Mouse (Mus musculus): Measurements from ENCODE around the gene Hyou1. TPM values are rescaled to one million over a fixed set of nuclear protein-coding genes. Genes with fewer than 3 reads are reported as not detected.
"Not testable (repeated sequence)": the region's sequence is repeated elsewhere in the genome, so short reads cannot be mapped to it uniquely, and the experiment has no call there.

Gene Hyou1
- 30.8 and 31.6 TPM in 2 replicates for polyA plus RNA-seq (2015; fragmentation: Nextera tagmentation; extraction: Ambion mirVana)

DNA sequence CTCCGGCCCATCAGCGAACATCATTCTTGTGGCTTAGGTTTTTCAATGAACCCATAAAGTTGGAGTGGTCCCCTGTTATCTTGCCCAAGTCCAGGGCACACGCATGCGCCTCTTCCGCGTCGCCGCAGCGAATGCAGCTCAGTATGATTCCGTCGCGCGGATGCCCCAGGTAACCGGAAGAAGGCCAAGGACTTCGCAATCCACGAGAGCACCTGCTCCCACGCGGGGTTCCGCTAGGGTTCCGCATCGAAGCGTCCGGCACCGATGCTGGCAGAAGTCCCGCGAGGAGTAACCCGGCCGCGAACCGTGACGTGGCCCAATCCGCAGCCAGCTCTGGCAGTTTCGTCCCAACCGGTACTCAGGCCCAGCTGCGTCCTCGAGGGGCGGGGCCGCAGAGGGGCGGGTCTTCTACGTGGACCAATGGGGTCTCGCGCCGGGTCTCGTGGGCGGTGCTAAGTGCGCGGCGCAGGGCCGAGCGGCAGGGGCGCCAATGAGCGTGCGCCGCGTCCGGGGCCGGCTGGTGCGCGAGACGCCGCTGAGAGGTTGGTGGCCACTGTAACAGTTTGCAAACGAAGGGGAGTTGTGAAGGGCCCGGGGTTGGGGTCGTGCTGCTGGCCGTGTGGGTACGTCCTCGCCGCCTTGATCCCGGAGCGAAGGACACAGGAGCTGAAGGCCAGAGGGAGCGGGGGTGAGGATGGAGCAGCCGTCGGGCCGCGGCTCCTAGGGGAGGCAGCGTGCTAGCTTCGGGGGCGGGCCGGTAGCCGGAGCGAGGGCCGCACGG, at the start of gene Hyou1:
Gene Hyou1, plus strand, starts transcription at position 437 of the 781 bp plus-strand sequence.
- WGBS = under 1% methylated on average over 82 of the region's 83 CpGs

DNA sequence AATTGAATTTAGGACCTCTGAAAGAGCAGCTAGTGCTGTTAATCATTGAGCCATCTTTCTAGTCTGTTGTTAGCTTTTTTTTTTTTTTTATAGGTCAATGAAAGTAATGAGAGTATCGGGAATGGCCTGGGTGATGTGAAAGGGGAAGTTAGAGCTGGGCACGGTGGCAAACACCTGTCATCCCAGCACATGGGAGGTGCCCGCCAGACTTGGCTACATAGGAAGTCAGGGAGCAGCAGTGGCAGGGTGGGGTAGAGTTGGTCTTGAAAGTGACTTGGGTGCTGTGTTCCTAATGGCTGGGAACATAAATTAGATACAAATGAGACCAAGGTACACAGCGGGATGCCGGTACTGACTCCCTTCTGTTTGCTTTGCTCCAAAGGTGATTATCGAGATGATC, 48.6 kb upstream of the Hyou1 start:
- Histone ChIP-seq H3K27ac (no peak overlapping the region), H3K9ac (no peak overlapping the region), H3K27me3 (no peaks in the 10 kb centered on the region), H3K9me3 (0 out of 2 replicates have a peak, but pooled peaks cover 8% of the 10 kb centered on the region), H3K4me1 (peaks cover 11% of the 10 kb centered on the region), H3K4me3 (no peak overlapping the region), H3K36me3 (peaks cover 58% of the 10 kb centered on the region), H3K4me2 (no peak overlapping the region)
- ATAC-seq (ENCODE audit: insufficient number of reproducible peaks, insufficient read depth, low FRiP score, low TSS enrichment, low read depth) = no peak
- 95% methylated on average over 6 of the region's 6 CpGs for WGBS

More for the DNA sequence above, at the start of gene Hyou1:
- Histone ChIP-seq H3K9me3 (no peaks in the 10 kb centered on the region), H3K36me3 (peaks cover 37% of the 10 kb centered on the region), H3K27ac (peak within 1 kb of the TSS; percentile 87), H3K27me3 (no peaks in the 10 kb centered on the region), H3K4me3 (peak within 1 kb of the TSS; percentile 89), H3K9ac (peak within 1 kb of the TSS; percentile 95), H3K4me2 (peak within 1 kb of the TSS; percentile 86), H3K4me1 (peaks cover 17% of the 10 kb centered on the region)
- peak; percentile 97 for ATAC-seq (ENCODE audit: insufficient number of reproducible peaks, insufficient read depth, low FRiP score, low TSS enrichment, low read depth)

DNA sequence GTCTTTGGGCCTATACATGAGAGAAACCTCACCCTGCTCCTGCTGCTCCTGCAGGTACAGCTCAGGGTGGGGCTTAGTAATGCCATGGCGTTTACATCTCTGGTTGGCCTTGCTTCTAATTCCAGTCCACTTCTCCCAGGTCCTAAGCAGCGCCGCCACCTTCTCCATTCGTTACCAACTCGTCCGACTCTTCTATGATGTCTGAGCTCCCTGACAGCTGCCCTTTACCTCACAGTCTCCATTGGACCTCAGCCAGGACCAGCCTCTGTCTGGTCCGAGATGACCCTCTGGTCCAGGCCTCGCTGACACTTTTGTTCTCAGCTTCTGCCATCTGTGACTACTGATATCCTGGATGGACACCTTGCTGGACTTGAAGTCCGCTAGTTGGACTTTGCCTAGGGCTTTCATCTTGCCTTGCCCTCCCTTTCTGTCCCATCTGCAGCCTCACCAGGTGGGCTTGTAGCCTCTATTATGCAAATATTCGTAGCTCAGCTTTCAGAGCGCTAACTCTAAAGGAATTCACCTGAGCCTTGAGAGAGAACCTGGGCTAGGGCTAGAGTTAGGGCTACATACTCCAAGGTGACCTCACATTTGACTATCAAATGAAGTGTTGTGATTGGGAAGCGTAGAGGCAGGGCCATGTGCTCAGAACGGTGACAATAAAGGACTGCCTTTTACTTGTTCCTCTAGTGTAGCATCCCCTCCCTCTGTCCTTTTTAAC, 46.2 kb upstream of the Hyou1 start:
- no peak overlapping the region for H3K4me2 ChIP-seq
- H3K4me1 ChIP-seq = peaks cover 17% of the 10 kb centered on the region
- H3K4me3 ChIP-seq = no peak overlapping the region; the same call in 1 of the 2 replicates
- no peaks in the 10 kb centered on the region for H3K27me3 ChIP-seq
- H3K36me3 ChIP-seq = peaks cover 68% of the 10 kb centered on the region
- ATAC-seq (ENCODE audit: insufficient number of reproducible peaks, insufficient read depth, low FRiP score, low TSS enrichment, low read depth) = no peak
- no peak overlapping the region for H3K9ac ChIP-seq
- 95% methylated on average over 13 of the region's 13 CpGs for WGBS
- 0 out of 2 replicates have a peak, but pooled peaks cover 8% of the 10 kb centered on the region for H3K9me3 ChIP-seq
- H3K27ac ChIP-seq = no peak overlapping the region

DNA sequence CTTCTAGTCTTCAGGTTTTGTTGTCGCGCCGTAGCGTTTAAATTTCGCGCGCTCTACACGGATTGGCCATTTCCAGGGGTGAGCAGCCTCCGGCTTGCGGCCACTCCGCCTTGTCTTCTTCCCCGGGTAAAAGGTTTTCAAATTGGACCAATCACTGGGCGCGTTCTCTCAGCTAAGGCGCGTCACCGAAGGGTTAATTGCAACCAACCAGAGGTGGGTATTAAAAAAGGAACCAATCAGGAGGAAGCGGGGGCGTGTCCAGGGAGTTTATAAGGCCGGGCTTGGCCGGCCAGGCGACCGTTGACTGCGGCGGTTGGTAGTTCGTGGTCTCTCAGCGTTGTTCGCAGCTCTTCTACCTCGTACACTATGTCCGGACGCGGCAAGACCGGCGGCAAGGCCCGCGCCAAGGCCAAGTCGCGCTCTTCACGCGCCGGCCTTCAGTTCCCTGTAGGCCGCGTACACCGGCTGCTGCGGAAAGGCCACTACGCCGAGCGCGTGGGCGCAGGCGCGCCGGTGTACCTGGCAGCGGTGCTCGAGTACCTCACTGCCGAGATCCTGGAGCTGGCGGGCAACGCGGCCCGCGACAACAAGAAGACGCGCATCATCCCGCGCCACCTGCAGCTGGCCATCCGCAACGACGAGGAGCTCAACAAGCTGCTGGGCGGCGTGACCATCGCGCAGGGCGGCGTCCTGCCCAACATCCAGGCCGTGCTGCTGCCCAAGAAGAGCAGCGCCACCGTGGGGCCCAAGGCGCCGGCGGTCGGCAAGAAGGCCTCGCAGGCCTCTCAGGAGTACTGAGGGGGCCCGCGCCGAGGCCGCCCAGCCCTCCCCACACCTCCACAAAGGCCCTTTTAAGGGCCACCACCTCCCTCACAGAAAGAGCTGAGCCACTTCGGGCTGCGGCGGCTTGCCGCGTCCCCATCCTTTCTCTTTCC, 44.6 kb upstream of the Hyou1 start, which contains the start of gene H2afx:
Gene H2afx, plus strand, starts transcription at position 299 of the 935 bp plus-strand sequence.
- H3K4me1 ChIP-seq = peaks cover 17% of the 10 kb centered on the region
- peak within 1 kb of the TSS; percentile 98 for H3K9ac ChIP-seq
- H3K27ac ChIP-seq = peak within 1 kb of the TSS; percentile 97
- H3K36me3 ChIP-seq = peaks cover 69% of the 10 kb centered on the region
- peak within 1 kb of the TSS; percentile 93 for H3K4me3 ChIP-seq
- H3K27me3 ChIP-seq = no peaks in the 10 kb centered on the region
- WGBS = under 1% methylated on average over 91 of the region's 91 CpGs
- H3K9me3 ChIP-seq = 0 out of 2 replicates have a peak, but pooled peaks cover 8% of the 10 kb centered on the region
- peak; percentile 96 for ATAC-seq (ENCODE audit: insufficient number of reproducible peaks, insufficient read depth, low FRiP score, low TSS enrichment, low read depth)
- H3K4me2 ChIP-seq = peak within 1 kb of the TSS; percentile 66

DNA sequence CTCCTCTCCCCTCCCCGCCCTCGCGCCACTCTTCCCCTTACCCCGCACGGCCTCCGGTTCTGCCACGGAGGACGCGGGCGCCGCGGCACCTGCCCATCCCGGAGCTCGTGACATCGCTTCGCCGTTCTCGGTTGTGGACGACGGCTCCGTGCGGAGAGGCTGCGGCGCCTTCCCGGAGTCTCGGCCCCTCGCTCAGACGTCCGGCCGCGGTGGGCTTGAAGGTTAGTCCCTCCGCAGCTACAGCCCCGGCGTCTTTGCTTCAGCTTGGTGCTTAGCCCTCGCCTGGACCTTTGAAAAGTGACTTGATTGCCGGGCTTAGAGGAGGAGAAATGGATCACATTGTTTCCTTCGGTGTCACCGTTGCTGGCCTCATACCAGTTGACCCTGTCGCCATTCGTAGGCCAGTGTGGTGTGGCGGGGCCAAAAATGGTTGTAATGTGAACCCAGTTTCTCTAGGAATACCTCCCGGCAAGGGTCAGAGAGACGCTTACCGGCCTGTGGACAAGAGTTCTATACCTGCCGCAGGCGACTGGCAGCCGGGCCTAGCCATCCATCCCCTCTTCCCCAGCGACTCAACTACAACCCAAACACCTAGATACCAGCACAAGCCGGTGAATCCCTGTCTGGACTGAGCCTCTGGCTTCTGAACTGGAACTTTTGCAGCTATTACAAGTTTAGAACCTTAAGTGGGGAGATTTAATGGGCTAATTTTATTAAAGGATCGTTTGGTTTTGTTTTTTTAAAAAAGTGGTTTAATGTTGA, 43.8 kb upstream of the Hyou1 start:
- no peak for ATAC-seq (ENCODE audit: insufficient number of reproducible peaks, insufficient read depth, low FRiP score, low TSS enrichment, low read depth)
- Histone ChIP-seq H3K4me1 (peaks cover 17% of the 10 kb centered on the region), H3K9me3 (0 out of 2 replicates have a peak, but pooled peaks cover 8% of the 10 kb centered on the region), H3K36me3 (peaks cover 66% of the 10 kb centered on the region), H3K4me3 (peak overlapping the region; percentile 93), H3K9ac (peak overlapping the region; percentile 98), H3K4me2 (peak overlapping the region; percentile 66), H3K27ac (peak overlapping the region; percentile 97), H3K27me3 (no peaks in the 10 kb centered on the region)
- WGBS = under 1% methylated on average over 50 of the region's 50 CpGs

DNA sequence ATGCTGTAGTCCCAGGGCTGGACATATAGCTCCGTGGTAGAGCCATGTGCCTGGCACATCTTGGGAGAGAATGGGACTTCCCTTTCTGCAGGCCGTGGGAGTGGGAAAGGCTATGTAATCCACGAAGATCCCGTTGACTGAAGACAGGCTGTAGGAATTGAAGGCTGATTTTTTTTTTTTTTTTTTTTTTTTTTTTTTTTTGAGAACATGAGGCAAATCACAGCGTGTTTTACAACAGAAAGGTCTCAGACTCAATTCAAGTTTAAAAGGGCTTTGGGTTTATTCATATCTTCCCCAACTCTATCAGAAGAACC, 43.2 kb upstream of the Hyou1 start:
- peak overlapping the region; percentile 98 for H3K9ac ChIP-seq
- H3K36me3 ChIP-seq = peaks cover 66% of the 10 kb centered on the region
- H3K4me3 ChIP-seq = peak overlapping the region; percentile 93
- H3K27ac ChIP-seq = peak overlapping the region; percentile 97; the same call in 1 of the 2 replicates
- 0 out of 2 replicates have a peak, but pooled peaks cover 8% of the 10 kb centered on the region for H3K9me3 ChIP-seq
- 1% methylated on average over 5 of the region's 5 CpGs for WGBS
- ATAC-seq (ENCODE audit: insufficient number of reproducible peaks, insufficient read depth, low FRiP score, low TSS enrichment, low read depth) = no peak
- no peaks in the 10 kb centered on the region for H3K27me3 ChIP-seq
- peak overlapping the region; percentile 66 for H3K4me2 ChIP-seq
- H3K4me1 ChIP-seq = peaks cover 17% of the 10 kb centered on the region

DNA sequence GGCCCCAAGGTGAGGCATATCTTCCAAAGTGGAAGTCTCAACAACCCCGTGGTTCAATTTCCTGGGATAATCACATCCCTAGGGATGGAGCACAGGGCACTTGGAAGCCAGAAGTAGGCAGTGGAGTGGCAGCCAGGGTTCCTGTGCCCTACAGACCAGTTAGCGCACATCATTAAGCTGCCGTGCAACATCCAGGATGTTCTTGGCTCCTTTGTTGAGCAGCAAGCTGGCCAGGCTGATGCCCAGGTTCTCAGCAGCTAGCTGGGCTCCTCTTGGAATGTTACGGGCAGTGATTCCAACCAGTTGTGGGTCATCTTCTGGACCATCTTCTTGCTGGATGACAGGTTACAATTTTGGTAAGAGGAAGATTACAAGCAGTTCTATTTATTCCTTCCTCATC, 42.8 kb upstream of the Hyou1 start:
- Histone ChIP-seq H3K4me1 (peaks cover 17% of the 10 kb centered on the region), H3K9ac (peak overlapping the region; percentile 98), H3K4me2 (peak overlapping the region; percentile 66), H3K27ac (0 out of 2 replicates have a peak overlapping the region, but pooled peaks have one; percentile 22), H3K4me3 (peak overlapping the region; percentile 93), H3K36me3 (peaks cover 66% of the 10 kb centered on the region)
- not testable (repeated sequence) for H3K9me3 ChIP-seq; ATAC-seq (ENCODE audit: insufficient number of reproducible peaks, insufficient read depth, low FRiP score, low TSS enrichment, low read depth); H3K27me3 ChIP-seq
- 28% methylated on average over 4 of the region's 4 CpGs for WGBS

DNA sequence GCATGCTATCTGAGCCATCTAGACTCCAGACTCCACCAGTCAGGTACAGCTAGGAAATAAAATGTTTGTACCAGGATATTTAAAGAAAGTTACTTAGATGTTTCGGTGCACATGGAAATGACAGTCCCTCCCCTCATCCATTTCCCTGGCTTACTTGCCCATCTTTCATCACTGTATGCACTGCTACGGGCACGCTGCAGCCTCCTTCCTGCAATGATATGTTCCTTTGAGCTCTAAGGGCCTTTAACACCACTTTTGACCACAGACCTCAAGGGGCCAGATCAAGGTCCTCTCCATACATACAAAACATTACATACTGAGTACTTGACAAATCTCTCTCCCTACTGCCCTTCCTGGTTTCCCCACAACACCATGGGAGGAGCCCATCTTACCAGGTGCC, 42.3 kb upstream of the Hyou1 start:
- Histone ChIP-seq H3K9me3 (0 out of 2 replicates have a peak, but pooled peaks cover 8% of the 10 kb centered on the region), H3K4me2 (peak overlapping the region; percentile 66), H3K27ac (no peak overlapping the region), H3K9ac (peak overlapping the region; percentile 98), H3K4me1 (peaks cover 17% of the 10 kb centered on the region), H3K36me3 (peaks cover 66% of the 10 kb centered on the region), H3K27me3 (no peaks in the 10 kb centered on the region), H3K4me3 (peak overlapping the region; percentile 93)
- ATAC-seq (ENCODE audit: insufficient number of reproducible peaks, insufficient read depth, low FRiP score, low TSS enrichment, low read depth) = no peak
- WGBS = 65% methylated on average over 3 of the region's 3 CpGs

DNA sequence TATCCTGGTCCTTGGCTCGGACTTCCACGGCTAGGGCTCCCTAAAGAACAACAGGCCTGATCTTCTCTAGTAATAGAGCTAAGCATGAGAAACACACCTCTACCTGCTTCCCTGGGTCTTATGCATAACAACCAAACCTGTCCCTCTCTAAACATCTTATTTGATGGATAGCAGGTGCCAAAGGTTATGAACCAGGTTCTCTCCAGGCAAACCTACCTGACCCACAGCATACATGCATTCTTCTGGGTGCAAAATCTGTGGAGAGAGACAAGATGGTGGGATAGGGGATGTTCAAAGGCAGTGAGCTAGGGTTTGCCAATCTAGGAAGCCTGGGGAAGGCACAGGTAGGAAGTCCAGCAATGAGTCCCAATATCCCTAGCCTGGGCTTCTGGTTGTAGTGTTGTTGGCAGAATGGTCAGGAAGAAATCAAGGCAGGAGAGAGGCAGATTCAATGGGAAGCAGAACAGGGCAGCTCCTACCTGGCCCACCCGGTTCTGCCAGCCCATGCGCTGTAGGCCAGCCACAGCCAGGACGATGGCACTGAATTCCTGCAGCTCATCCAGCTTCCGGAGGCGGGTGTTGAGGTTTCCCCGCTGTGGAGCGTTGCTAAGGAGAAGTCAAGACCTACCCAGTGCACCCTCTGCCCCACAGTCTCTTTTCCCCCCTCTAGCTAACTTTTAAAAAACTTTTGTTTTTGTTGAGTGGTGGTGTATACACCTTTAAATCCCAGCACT, 41.7 kb upstream of the Hyou1 start:
- Histone ChIP-seq H3K9me3 (0 out of 2 replicates have a peak, but pooled peaks cover 8% of the 10 kb centered on the region), H3K4me1 (peaks cover 22% of the 10 kb centered on the region), H3K9ac (peak overlapping the region; percentile 98; the same call in 1 of the 2 replicates), H3K4me2 (peak overlapping the region; percentile 66), H3K27me3 (no peaks in the 10 kb centered on the region), H3K36me3 (peaks cover 62% of the 10 kb centered on the region), H3K4me3 (peak overlapping the region; percentile 93; the same call in 1 of the 2 replicates), H3K27ac (0 out of 2 replicates have a peak overlapping the region, but pooled peaks have one; percentile 41)
- ATAC-seq (ENCODE audit: insufficient number of reproducible peaks, insufficient read depth, low FRiP score, low TSS enrichment, low read depth) = no peak
- 72% methylated on average over 9 of the region's 9 CpGs for WGBS

DNA sequence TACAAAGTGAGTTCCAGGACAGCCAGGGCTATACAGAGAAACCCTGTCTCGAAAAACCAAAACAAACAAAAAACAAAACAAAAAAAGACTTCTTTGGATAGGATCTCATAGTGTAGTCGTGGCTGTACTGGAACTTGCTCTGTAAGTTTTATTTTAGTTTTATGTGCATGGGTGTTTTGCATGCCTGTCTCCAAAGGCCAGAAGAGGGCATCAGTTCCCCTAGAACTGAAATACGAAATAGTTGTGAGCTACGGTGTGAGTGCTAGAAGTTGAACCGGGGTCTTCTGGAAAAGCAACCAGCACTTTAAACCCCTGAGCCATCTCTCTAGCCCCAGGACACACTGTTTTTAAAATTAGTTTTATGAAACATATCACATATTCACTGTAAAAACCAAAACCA, 40.7 kb upstream of the Hyou1 start:
- ATAC-seq (ENCODE audit: insufficient number of reproducible peaks, insufficient read depth, low FRiP score, low TSS enrichment, low read depth) = no peak
- Histone ChIP-seq H3K4me3 (no peak overlapping the region), H3K9ac (no peak overlapping the region), H3K4me2 (0 out of 2 replicates have a peak overlapping the region, but pooled peaks have one; percentile 66), H3K27ac (no peak overlapping the region), H3K27me3 (no peaks in the 10 kb centered on the region), H3K9me3 (0 out of 2 replicates have a peak, but pooled peaks cover 4% of the 10 kb centered on the region), H3K4me1 (peaks cover 31% of the 10 kb centered on the region), H3K36me3 (peaks cover 52% of the 10 kb centered on the region)
- 83% methylated on average over 5 of the region's 5 CpGs for WGBS

Data from embryonic facial prominence, embryonic 13.5 days (tissue).